Mouse (Mus musculus) kidney, adult 2 months (tissue): ENCODE data around the gene Max.

Experiments
- CTCF ChIP-seq: fragments of 200-500 bp; conservative IDR thresholded peaks from 2 replicates; pipeline ENCODE4 v1.5.1; 2011; ENCODE audit warnings: low read depth, mild to moderate bottlenecking, control low read depth, low read length, moderate library complexity, mixed read lengths; ENCODE audit not compliant: insufficient read depth, insufficient read length
- POLR2A ChIP-seq: fragments of 200-500 bp; IDR thresholded peaks from one replicate; pipeline ENCODE4 v1.6.1; 2011; ENCODE audit warnings: low read depth, low read length, control low read depth

GRCm38 (mm10) chr12:76906278-76906677, 55.7 kb downstream of the Max start:
- TF ChIP-seq POLR2A, result no peak
- TF ChIP-seq CTCF, result no peak
